Mouse (Mus musculus): ENCODE measurements around the gene Il2. TPM values are rescaled to one million over a fixed set of nuclear protein-coding genes. Genes with fewer than 3 reads are reported as not detected.

Il2 gene
- polyA plus RNA-seq (2021) = 0.05 TPM

- POLR2A ChIA-PET = no interaction called here
- TF ChIP-seq CTCF (IDR thresholded peaks at IDR 0.05) = no peak
- H3K27me3 ChIP-seq = peaks cover 38% of the 10 kb centered on the region
- ATAC-seq (no peak), DNase-seq (ENCODE audit: low read depth, low spot score) (no peak)
- in situ Hi-C loops (cut with MboI; ENCODE audit: low pct_unique_long_range_greater_than_20kb) = no loop called here
- CTCF ChIA-PET = interaction anchor here (0.8 kb wide), 1 partner anchor 12 kb away, joined by 3 read pairs; no protein-coding TSS in a partner anchor
These were observed at the start of gene Il2 for GRCm38 (mm10) chr3:37125655-37126054. Il2 (minus strand) TSS chr3:37125959.

- in situ Hi-C loops (cut with MboI; ENCODE audit: low pct_unique_long_range_greater_than_20kb) = no loop called here
- no peak for TF ChIP-seq CTCF (IDR thresholded peaks at IDR 0.05)
- no peak for ATAC-seq
- peaks cover 6% of the 10 kb centered on the region for H3K27me3 ChIP-seq
- POLR2A ChIA-PET = no interaction called here
- DNase-seq (ENCODE audit: low read depth, low spot score) = no peak
- CTCF ChIA-PET = interaction anchor here (1.2 kb wide), 1 partner anchor 9 kb away, joined by 3 read pairs; no protein-coding TSS in a partner anchor
These were observed 49.2 kb upstream of the Il2 start for GRCm38 (mm10) chr3:37174711-37175572.

- ChIA-PET CTCF (no interaction called here), POLR2A (no interaction called here)
- H3K27me3 ChIP-seq = peaks cover 6% of the 10 kb centered on the region
- in situ Hi-C loops (cut with MboI; ENCODE audit: low pct_unique_long_range_greater_than_20kb) = no loop called here
- ATAC-seq (no peak), DNase-seq (ENCODE audit: low read depth, low spot score) (no peak)
- TF ChIP-seq CTCF (IDR thresholded peaks at IDR 0.05) = no peak
These were observed 47.5 kb upstream of the Il2 start for GRCm38 (mm10) chr3:37173285-37173684.

- ATAC-seq = no peak
- DNase-seq (ENCODE audit: low read depth, low spot score) = no peak
- CTCF ChIA-PET = no interaction called here
- in situ Hi-C loops (cut with MboI; ENCODE audit: low pct_unique_long_range_greater_than_20kb) = no loop called here
- POLR2A ChIA-PET = no interaction called here
- no peaks in the 10 kb centered on the region for H3K27me3 ChIP-seq
- TF ChIP-seq CTCF (IDR thresholded peaks at IDR 0.05) = no peak
These were observed 43.5 kb upstream of the Il2 start for GRCm38 (mm10) chr3:37169283-37169682.

GRCm38 (mm10) chr3:37161096-37161495 is 35.3 kb upstream of the Il2 start:
- peaks cover 7% of the 10 kb centered on the region for H3K27me3 ChIP-seq
- CTCF ChIA-PET = interaction anchor here (1.4 kb wide), 1 partner anchor 17 kb away, joined by 3 read pairs; no protein-coding TSS in a partner anchor

GRCm38 (mm10) chr3:37158246-37158645 is 32.5 kb upstream of the Il2 start:
- ChIA-PET POLR2A (no interaction called here), CTCF (interaction anchor here (1.6 kb wide), 1 partner anchor 22 kb away, joined by 5 read pairs; no protein-coding TSS in a partner anchor)
- H3K27me3 ChIP-seq = peaks cover 7% of the 10 kb centered on the region
- in situ Hi-C loops (cut with MboI; ENCODE audit: low pct_unique_long_range_greater_than_20kb) = no loop called here
- no peak for TF ChIP-seq CTCF (IDR thresholded peaks at IDR 0.05)
- no peak for ATAC-seq
- no peak for DNase-seq (ENCODE audit: low read depth, low spot score)

More at GRCm38 (mm10) chr3:37161096-37161495, 35.3 kb upstream of the Il2 start:
- no peak for TF ChIP-seq CTCF (IDR thresholded peaks at IDR 0.05)
- DNase-seq (ENCODE audit: low read depth, low spot score) (no peak), ATAC-seq (no peak)
- in situ Hi-C loops (cut with MboI; ENCODE audit: low pct_unique_long_range_greater_than_20kb) = no loop called here
- POLR2A ChIA-PET = no interaction called here

- ATAC-seq (no peak), DNase-seq (ENCODE audit: low read depth, low spot score) (no peak)
- TF ChIP-seq CTCF (IDR thresholded peaks at IDR 0.05) = no peak
- POLR2A ChIA-PET = no interaction called here
- peaks cover 7% of the 10 kb centered on the region for H3K27me3 ChIP-seq
- CTCF ChIA-PET = no interaction called here
- in situ Hi-C loops (cut with MboI; ENCODE audit: low pct_unique_long_range_greater_than_20kb) = no loop called here
These were observed 31.3 kb upstream of the Il2 start for GRCm38 (mm10) chr3:37157082-37157481.

- TF ChIP-seq CTCF (IDR thresholded peaks at IDR 0.05) = no peak
- in situ Hi-C loops (cut with MboI; ENCODE audit: low pct_unique_long_range_greater_than_20kb) = no loop called here
- POLR2A ChIA-PET = no interaction called here
- CTCF ChIA-PET = interaction anchor here (1.1 kb wide), 1 partner anchor 11 kb away, joined by 4 read pairs; no protein-coding TSS in a partner anchor
- ATAC-seq = no peak
- H3K27me3 ChIP-seq = peaks cover 15% of the 10 kb centered on the region
- no peak for DNase-seq (ENCODE audit: low read depth, low spot score)
These were observed 28.6 kb upstream of the Il2 start for GRCm38 (mm10) chr3:37154396-37154795.

GRCm38 (mm10) chr3:37153004-37153403 is 27.2 kb upstream of the Il2 start:
- no peak for TF ChIP-seq CTCF (IDR thresholded peaks at IDR 0.05)
- POLR2A ChIA-PET = no interaction called here
- H3K27me3 ChIP-seq = peaks cover 14% of the 10 kb centered on the region
- CTCF ChIA-PET = interaction anchor here (1.1 kb wide), 1 partner anchor 51 kb away, joined by 4 read pairs; no protein-coding TSS in a partner anchor
- DNase-seq (ENCODE audit: low read depth, low spot score) (no peak), ATAC-seq (no peak)
- in situ Hi-C loops (cut with MboI; ENCODE audit: low pct_unique_long_range_greater_than_20kb) = no loop called here

- DNase-seq (ENCODE audit: low read depth, low spot score) = no peak
- no peak for ATAC-seq
- peaks cover 14% of the 10 kb centered on the region for H3K27me3 ChIP-seq
- ChIA-PET CTCF (interaction anchor here (0.8 to 1.7 kb wide), 3 partner anchors 9 to 39 kb away, joined by 3 to 4 read pairs (median 3); no protein-coding TSS in a partner anchor), POLR2A (no interaction called here)
- in situ Hi-C loops (cut with MboI; ENCODE audit: low pct_unique_long_range_greater_than_20kb) = no loop called here
- TF ChIP-seq CTCF (IDR thresholded peaks at IDR 0.05) = no peak
These were observed 26.5 kb upstream of the Il2 start for GRCm38 (mm10) chr3:37152274-37152673.

GRCm38 (mm10) chr3:37146810-37147209 is 21.1 kb upstream of the Il2 start:
- H3K27me3 ChIP-seq = peaks cover 29% of the 10 kb centered on the region
- POLR2A ChIA-PET = interaction anchor here (1.5 kb wide), 1 partner anchor 15 kb away, joined by 3 read pairs; no protein-coding TSS in a partner anchor
- DNase-seq (ENCODE audit: low read depth, low spot score) (no peak), ATAC-seq (no peak)
- TF ChIP-seq CTCF (IDR thresholded peaks at IDR 0.05) = no peak
- in situ Hi-C loops (cut with MboI; ENCODE audit: low pct_unique_long_range_greater_than_20kb) = no loop called here
- CTCF ChIA-PET = interaction anchor here (2.1 kb wide), 1 partner anchor 8 kb away, joined by 5 read pairs; no protein-coding TSS in a partner anchor

All from Patski (cell line).